Mouse (Mus musculus) liver, embryonic 11.5 days (tissue): ENCODE measurements around the gene Arhgap8. TPM values are rescaled to one million over a fixed set of nuclear protein-coding genes. Genes with fewer than 3 reads are reported as not detected.
"Not testable (repeated sequence)": the region's sequence is repeated elsewhere in the genome, so short reads cannot be mapped to it uniquely, and the experiment has no call there.

ENCODE experiments used
- ATAC-seq: fragments of 200-750 bp; cut with Nextera tagmentation; replicated peaks from 2 replicates; pipeline ENCODE4 v1.8.0; 2017; ENCODE audit warnings: moderate number of reproducible peaks, mild to moderate bottlenecking, moderate TSS enrichment, moderate library complexity; ENCODE audit not compliant: low FRiP score
- DNase-seq: peaks from one replicate; pipeline ENCODE4 v3.0.0-alpha.2; 2017; ENCODE audit warnings: low spot score
- H3K27ac ChIP-seq: fragments of 300-500 bp; sonication (generic); 2 replicates; pipeline ENCODE4 v1.5.1; 2014; ENCODE audit warnings: mild to moderate bottlenecking, low read depth, low read length, control low read depth
- H3K27me3 ChIP-seq: fragments of 300-500 bp; sonication (generic); replicated peaks from 2 replicates; pipeline ENCODE4 v1.6.1; 2014; ENCODE audit warnings: low read length, mixed read lengths; ENCODE audit not compliant: control insufficient read depth, insufficient read depth
- H3K36me3 ChIP-seq: fragments of 300-500 bp; sonication (generic); 2 replicates; pipeline ENCODE4 v1.6.1; 2014; ENCODE audit warnings: mild to moderate bottlenecking, low read length, moderate library complexity, mixed read lengths; ENCODE audit not compliant: control insufficient read depth, insufficient read depth
- H3K4me1 ChIP-seq: fragments of 300-500 bp; sonication (generic); replicated peaks from 2 replicates; pipeline ENCODE4 v1.6.1; 2014; ENCODE audit warnings: low read length, mixed read lengths; ENCODE audit not compliant: control insufficient read depth, insufficient read depth
- H3K4me2 ChIP-seq: fragments of 300-500 bp; sonication (generic); 2 replicates; pipeline ENCODE4 v1.6.1; 2014; ENCODE audit warnings: mild to moderate bottlenecking, control low read depth, moderate library complexity
- H3K4me3 ChIP-seq: fragments of 300-500 bp; sonication (generic); 2 replicates; pipeline ENCODE4 v1.5.1; 2014; ENCODE audit warnings: low read depth, low read length, control low read depth
- H3K9ac ChIP-seq: fragments of 300-500 bp; sonication (generic); 2 replicates; pipeline ENCODE4 v1.6.1; 2014; ENCODE audit warnings: low read depth, low read length, control low read depth
- H3K9me3 ChIP-seq: fragments of 300-500 bp; sonication (generic); 2 replicates; pipeline ENCODE4 v1.6.1; 2016; ENCODE audit warnings: low read length, inconsistent platforms, mixed read lengths; ENCODE audit not compliant: control insufficient read depth
- WGBS: fragments of 180-500 bp; shearing (Covaris S2); extraction: QIAGEN DNeasy Blood & Tissue Kit; methylation state at CpG from one replicate; pipeline ENCODE4 v1.1.7; 2014; 5-methylcytosine and 5-hydroxymethylcytosine counted together
- polyA plus RNA-seq: library from polyadenylated mRNA; unstranded; fragments of >200 nt; fragmentation: Nextera tagmentation; extraction: Ambion mirVana; gene quantifications from 2 replicates; pipeline ENCODE4 v1.2.1, GENCODE M21; 2014

The Arhgap8 gene
- polyA plus RNA-seq, 1 experiment from 2014 or later, result 0.93 TPM

GRCm38 (mm10) chr15:84756426-84756825 lies 36.6 kb downstream of the Arhgap8 start:
- no peak overlapping the region for H3K9ac ChIP-seq
- WGBS, result 7% methylated on average over 22 of the region's 22 CpGs

DNA sequence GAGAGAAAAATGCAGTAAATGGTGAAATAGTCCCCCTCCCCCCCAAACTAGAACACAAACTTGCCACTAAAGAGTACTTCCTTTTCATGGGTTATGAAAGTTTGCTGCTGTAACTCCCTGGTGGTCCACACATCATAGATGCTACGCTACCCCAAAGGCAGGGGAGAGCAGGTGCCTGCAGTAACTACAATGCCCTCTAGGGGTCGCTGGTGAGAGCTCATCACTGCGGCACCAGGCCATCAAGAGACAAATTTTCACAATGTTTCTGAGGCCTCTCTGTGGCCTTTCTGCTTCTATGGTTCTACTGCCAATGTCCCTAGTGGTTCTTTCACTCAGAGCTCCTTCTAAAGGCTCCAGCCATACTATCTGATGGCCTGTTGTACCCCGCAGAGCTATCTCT lies 38.6 kb downstream of the Arhgap8 start:
- no peaks in the 10 kb centered on the region for H3K4me1 ChIP-seq
- ATAC-seq (no peak), DNase-seq (no peak)
- H3K4me2 ChIP-seq, result no peak overlapping the region
- no peaks in the 10 kb centered on the region for H3K36me3 ChIP-seq
- no peak overlapping the region for H3K4me3 ChIP-seq
- peaks cover 22% of the 10 kb centered on the region for H3K27me3 ChIP-seq
- H3K27ac ChIP-seq, result no peak overlapping the region
- no peak overlapping the region for H3K9ac ChIP-seq
- WGBS, result 38% methylated on average over 4 of the region's 4 CpGs
- H3K9me3 ChIP-seq, result no peaks in the 10 kb centered on the region

More at GRCm38 (mm10) chr15:84756426-84756825, 36.6 kb downstream of the Arhgap8 start:
- Histone ChIP-seq H3K4me3 (peak overlapping the region; percentile 27; the same call in 1 of the 2 replicates), H3K9me3 (no peaks in the 10 kb centered on the region), H3K36me3 (no peaks in the 10 kb centered on the region), H3K4me1 (no peaks in the 10 kb centered on the region), H3K4me2 (peak overlapping the region; percentile 40), H3K27me3 (peaks cover 22% of the 10 kb centered on the region), H3K27ac (no peak overlapping the region)
- DNase-seq (no peak), ATAC-seq (no peak)

GRCm38 (mm10) chr15:84762712-84763422 lies 43.0 kb downstream of the Arhgap8 start:
- Histone ChIP-seq H3K4me2 (no peak overlapping the region), H3K27ac (no peak overlapping the region), H3K4me1 (no peaks in the 10 kb centered on the region), H3K36me3 (no peaks in the 10 kb centered on the region), H3K4me3 (no peak overlapping the region), H3K27me3 (peaks cover 2% of the 10 kb centered on the region; the same call in 1 of the 2 replicates), H3K9me3 (no peaks in the 10 kb centered on the region), H3K9ac (no peak overlapping the region)
- no peak for ATAC-seq
- DNase-seq, result no peak
- 84% methylated on average over 8 of the region's 8 CpGs for WGBS

DNA sequence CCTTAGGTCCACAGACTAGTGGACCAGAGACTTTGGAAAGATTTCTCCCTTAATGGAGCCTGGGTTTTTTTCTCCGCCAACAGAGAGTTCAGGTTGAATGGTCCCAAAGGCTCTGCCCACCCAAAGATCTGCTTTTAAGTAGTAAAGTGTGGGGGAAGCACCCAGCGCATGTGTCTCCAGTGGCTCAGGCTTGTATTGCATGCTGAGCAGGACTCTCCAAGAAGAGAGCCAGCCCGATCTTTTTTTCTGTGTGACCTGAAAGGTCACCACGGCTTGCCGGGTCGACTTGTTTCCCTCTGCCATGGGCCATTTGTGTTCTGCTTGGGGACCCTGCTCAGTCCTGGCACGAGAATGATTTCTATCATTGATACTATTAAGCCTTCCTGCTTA lies 43.6 kb downstream of the Arhgap8 start:
- Histone ChIP-seq H3K4me2 (no peak overlapping the region), H3K27me3 (no peaks in the 10 kb centered on the region), H3K36me3 (no peaks in the 10 kb centered on the region), H3K9ac (no peak overlapping the region), H3K4me3 (no peak overlapping the region), H3K4me1 (no peaks in the 10 kb centered on the region), H3K27ac (no peak overlapping the region), H3K9me3 (no peaks in the 10 kb centered on the region)
- ATAC-seq, result no peak
- DNase-seq, result no peak
- 55% methylated on average over 7 of the region's 7 CpGs for WGBS

DNA sequence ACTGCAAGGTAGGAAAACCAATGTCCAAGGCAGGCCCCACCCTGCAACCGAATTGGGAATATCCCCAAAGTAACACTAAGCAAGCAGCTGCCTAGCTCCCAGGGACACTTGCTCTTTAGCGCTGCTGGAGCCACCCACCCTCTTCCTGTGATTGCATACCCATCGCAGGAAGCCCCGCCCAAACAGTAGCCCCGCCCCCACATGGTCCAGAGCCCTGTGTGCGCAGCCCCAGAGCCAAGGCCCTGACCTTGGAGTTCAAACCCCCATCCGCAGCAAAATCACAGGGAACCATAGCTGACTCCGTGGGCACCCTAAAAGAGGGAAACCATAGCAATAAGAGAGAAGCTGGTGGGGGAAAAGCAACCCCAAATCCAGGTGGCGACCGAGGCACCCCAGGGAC lies 46.8 kb downstream of the Arhgap8 start:
- H3K4me2 ChIP-seq, result no peak overlapping the region
- H3K36me3 ChIP-seq, result no peaks in the 10 kb centered on the region
- H3K4me1 ChIP-seq, result no peaks in the 10 kb centered on the region
- WGBS, result 36% methylated on average over 10 of the region's 10 CpGs
- H3K9me3 ChIP-seq, result no peaks in the 10 kb centered on the region
- H3K9ac ChIP-seq, result no peak overlapping the region
- DNase-seq (no peak), ATAC-seq (no peak)
- no peaks in the 10 kb centered on the region for H3K27me3 ChIP-seq
- no peak overlapping the region for H3K4me3 ChIP-seq
- H3K27ac ChIP-seq, result no peak overlapping the region

DNA sequence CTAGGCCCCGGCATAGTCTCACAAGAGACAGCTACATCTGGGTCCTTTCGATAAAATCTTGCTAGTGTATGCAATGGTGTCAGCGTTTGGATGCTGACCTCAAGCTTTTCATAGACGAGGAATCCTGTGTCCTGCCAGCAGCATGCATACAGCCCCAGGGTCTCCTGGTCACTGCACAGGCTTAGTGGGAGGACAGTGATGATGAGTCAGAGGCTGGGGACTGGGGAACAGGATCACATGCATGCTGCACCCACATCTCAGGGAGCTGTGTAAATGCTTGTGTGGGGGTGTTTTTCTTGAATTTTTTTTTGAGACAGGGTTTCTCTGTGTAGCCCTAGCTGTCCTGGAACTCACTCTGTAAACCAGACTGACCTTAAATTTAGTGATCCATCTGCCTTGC lies 48.7 kb downstream of the Arhgap8 start:
- not testable (repeated sequence) for H3K4me3 ChIP-seq, H3K27ac ChIP-seq, H3K4me2 ChIP-seq, H3K4me1 ChIP-seq, H3K36me3 ChIP-seq, H3K9ac ChIP-seq, H3K27me3 ChIP-seq, H3K9me3 ChIP-seq, DNase-seq, ATAC-seq
- 81% methylated on average over 3 of the region's 4 CpGs for WGBS

DNA sequence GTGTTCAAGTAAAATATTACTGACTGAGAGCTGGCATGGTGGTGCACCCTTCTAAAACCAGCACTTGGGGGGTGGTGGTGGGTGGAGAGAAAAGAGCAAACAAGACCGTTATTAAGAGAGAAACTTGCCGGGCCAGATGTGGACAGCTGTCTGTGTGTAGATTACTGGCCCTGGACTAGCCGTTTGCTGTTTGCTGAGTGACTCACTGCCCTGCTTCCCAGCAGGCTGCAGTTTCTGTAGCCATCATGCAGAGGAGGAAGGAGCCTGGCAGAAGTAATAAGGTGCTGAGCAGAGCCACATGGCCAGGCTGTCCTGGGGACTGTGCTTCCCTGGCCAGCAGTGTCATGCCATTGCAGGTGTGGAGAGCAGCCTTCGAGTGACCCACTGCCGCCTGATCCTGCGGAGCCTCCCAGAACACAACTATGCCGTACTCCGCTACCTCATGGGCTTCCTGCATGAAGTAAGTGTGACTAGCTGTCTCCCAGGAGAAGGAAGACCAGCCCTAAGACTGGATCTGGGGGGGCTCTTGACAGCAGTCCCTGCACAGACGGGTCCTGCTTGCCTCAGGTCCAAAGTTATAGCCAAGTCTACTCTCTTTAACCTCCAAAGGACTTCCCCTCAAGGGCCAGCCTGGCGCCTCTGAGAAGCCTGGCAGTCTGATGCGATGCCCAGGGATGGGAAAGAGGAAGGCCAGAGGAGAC lies 49.9 kb downstream of the Arhgap8 start:
- Histone ChIP-seq H3K27ac (no peak overlapping the region), H3K9ac (no peak overlapping the region), H3K36me3 (no peaks in the 10 kb centered on the region), H3K27me3 (no peaks in the 10 kb centered on the region), H3K4me1 (no peaks in the 10 kb centered on the region), H3K4me3 (no peak overlapping the region), H3K4me2 (no peak overlapping the region), H3K9me3 (no peaks in the 10 kb centered on the region)
- DNase-seq (no peak), ATAC-seq (no peak)
- WGBS, result 78% methylated on average over 11 of the region's 11 CpGs

DNA sequence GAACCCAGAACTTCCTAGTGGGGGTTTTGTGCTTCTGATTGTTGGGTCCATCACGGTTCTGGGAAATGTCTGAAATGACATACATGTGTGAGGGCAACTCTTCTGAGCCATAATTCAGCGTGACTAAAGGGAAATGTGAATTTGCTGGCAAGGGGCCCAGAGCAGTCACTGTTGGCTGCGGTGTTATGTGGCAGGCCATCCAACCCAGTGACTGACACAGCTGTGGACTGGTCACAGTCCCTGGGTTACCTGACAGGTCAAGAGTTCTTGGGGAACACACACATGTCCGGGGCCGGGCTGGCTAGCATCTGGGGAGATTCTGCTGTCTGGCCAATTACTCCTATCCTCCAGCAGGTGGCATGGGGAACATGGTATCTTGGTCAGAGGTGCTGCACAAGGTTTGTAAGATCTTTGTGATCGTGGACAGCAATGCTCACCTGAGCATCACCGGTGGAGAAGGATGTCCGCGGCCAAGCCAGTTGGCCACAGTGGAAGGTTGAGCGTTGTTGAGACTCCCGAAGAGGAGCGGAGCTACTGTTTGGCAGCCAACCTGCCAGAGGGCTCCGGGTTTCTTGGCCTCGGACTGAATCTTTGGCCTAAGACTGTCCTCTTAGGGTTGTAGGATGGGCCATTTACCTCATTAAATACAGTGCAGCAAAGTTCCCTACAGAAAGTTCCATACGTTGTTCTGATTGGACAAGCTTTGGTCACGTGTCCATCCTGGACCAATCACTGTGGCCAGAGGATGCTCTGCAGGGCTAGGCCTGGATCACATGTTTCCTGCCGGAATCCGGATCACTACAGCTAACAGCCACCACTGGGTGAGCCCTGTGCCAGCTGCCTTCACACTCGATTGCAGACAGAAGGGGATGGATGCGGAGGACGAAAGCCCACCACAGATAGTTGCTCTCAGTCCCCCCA lies 52.6 kb downstream of the Arhgap8 start:
- Histone ChIP-seq H3K9me3 (no peaks in the 10 kb centered on the region), H3K36me3 (no peaks in the 10 kb centered on the region), H3K4me3 (no peak overlapping the region), H3K9ac (no peak overlapping the region), H3K4me2 (no peak overlapping the region), H3K27ac (no peak overlapping the region), H3K4me1 (no peaks in the 10 kb centered on the region), H3K27me3 (no peaks in the 10 kb centered on the region)
- 77% methylated on average over 21 of the region's 21 CpGs for WGBS
- DNase-seq (no peak), ATAC-seq (no peak; the same call in 1 of the 2 replicates)
